Mouse (Mus musculus) limb, embryonic 14.5 days (tissue): ENCODE measurements around the gene Rasa2. TPM values are rescaled to one million over a fixed set of nuclear protein-coding genes. Genes with fewer than 3 reads are reported as not detected.

ENCODE experiments used
- ATAC-seq: fragments of 200-750 bp; cut with Nextera tagmentation; 2 replicates; pipeline ENCODE4 v1.8.0; 2017; ENCODE audit warnings: low read depth, moderate number of reproducible peaks, moderate TSS enrichment; ENCODE audit not compliant: low FRiP score
- DNase-seq: peaks from one replicate; pipeline ENCODE4 v3.0.0-alpha.2; 2015; ENCODE audit warnings: low spot score
- H3K27ac ChIP-seq: fragments of 300-500 bp; sonication (generic); replicated peaks from 2 replicates; pipeline ENCODE4 v1.5.1; 2014; ENCODE audit warnings: low read depth, mild to moderate bottlenecking, low read length, moderate library complexity, mixed read lengths
- H3K27me3 ChIP-seq: fragments of 300-500 bp; sonication (generic); 2 replicates; pipeline ENCODE4 v1.6.1; 2014; ENCODE audit warnings: low read length, mixed read lengths; ENCODE audit not compliant: control insufficient read depth, insufficient read depth
- H3K36me3 ChIP-seq: fragments of 300-500 bp; sonication (generic); 2 replicates; pipeline ENCODE4 v1.6.1; 2014; ENCODE audit warnings: mild to moderate bottlenecking, low read length, moderate library complexity, mixed read lengths; ENCODE audit not compliant: control insufficient read depth, insufficient read depth
- H3K4me1 ChIP-seq: fragments of 300-500 bp; sonication (generic); 2 replicates; pipeline ENCODE4 v1.6.1; 2014; ENCODE audit warnings: antibody characterized with exemption, low read length, mixed read lengths; ENCODE audit not compliant: control insufficient read depth, insufficient read depth
- H3K4me2 ChIP-seq: fragments of 300-500 bp; sonication (generic); replicated peaks from 2 replicates; pipeline ENCODE4 v1.6.1; 2014; ENCODE audit warnings: low read depth, mild to moderate bottlenecking, low read length, moderate library complexity; ENCODE audit not compliant: severe bottlenecking
- H3K4me3 ChIP-seq: fragments of 300-500 bp; sonication (generic); replicated peaks from 2 replicates; pipeline ENCODE4 v1.5.1; 2014; ENCODE audit warnings: low read length
- H3K9ac ChIP-seq: fragments of 300-500 bp; sonication (generic); 2 replicates; pipeline ENCODE4 v1.6.1; 2014; ENCODE audit warnings: mild to moderate bottlenecking, low read depth, low read length, moderate library complexity; ENCODE audit not compliant: severe bottlenecking
- H3K9me3 ChIP-seq: fragments of 300-500 bp; sonication (generic); 2 replicates; pipeline ENCODE4 v1.6.1; 2016; ENCODE audit warnings: low read length; ENCODE audit not compliant: control insufficient read depth
- POLR2A ChIP-seq: fragments of 200-500 bp; IDR thresholded peaks from 2 replicates; pipeline ENCODE4 v1.8.0; 2012; ENCODE audit warnings: inconsistent platforms, mild to moderate bottlenecking, moderate library complexity, borderline replicate concordance; ENCODE audit not compliant: insufficient read depth, insufficient read length; ENCODE audit errors: extremely low read depth
- WGBS: fragments of 180-500 bp; shearing (Covaris S2); extraction: QIAGEN DNeasy Blood & Tissue Kit; methylation state at CpG from one replicate; pipeline ENCODE4 v1.1.7; 2014; 5-methylcytosine and 5-hydroxymethylcytosine counted together
- polyA plus RNA-seq, 2 experiments: library from polyadenylated mRNA; depleted of rRNA in 1 of 2; stranded (reverse) in 1 of 2; unstranded in 1 of 2; fragments of >200 nt; fragmentation: Nextera tagmentation in 1 of 2; extraction: Ambion mirVana in 1 of 2; gene quantifications; 2 replicates each; pipeline versions ENCODE4 v1.2.1 to v1.2.3; 2012 to 2014

The Rasa2 gene
- polyA plus RNA-seq, 2 experiments = 10.9 to 20.6 TPM

- Histone ChIP-seq H3K4me3 (no peak overlapping the region), H3K4me2 (no peak overlapping the region), H3K27ac (no peak overlapping the region), H3K27me3 (no peaks in the 10 kb centered on the region), H3K9me3 (no peaks in the 10 kb centered on the region; the same call in 1 of the 2 replicates), H3K9ac (no peak overlapping the region), H3K4me1 (no peaks in the 10 kb centered on the region), H3K36me3 (no peaks in the 10 kb centered on the region)
- DNase-seq (no peak), ATAC-seq (no peak)
- 81% methylated on average over 7 of the region's 7 CpGs for WGBS
- TF ChIP-seq POLR2A = no peak
Observed at GRCm38 (mm10) chr9:96639451-96639850, 8.0 kb upstream of the Rasa2 start.

GRCm38 (mm10) chr9:96638508-96638907 is 7.1 kb upstream of the Rasa2 start:
- no peak for DNase-seq
- no peaks in the 10 kb centered on the region for H3K27me3 ChIP-seq

DNA sequence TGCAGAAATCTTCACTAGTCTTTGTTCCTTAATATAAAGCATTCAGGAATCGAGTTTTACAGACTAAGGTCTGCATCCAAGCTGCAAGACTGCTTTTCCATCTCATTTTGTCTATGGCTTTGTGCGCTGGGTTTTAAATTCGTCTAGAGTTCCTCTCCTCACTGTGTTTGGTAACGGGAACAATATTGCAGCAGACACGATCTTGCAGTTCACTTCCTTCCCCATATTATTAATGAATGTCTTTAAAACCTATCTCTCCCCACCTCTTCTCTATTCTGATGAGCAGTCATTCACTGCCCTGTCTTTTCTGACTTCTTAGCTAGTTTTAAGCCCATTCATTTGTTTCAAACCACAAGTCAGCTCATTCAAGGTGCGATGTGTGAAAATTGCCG is 5.7 kb upstream of the Rasa2 start:
- TF ChIP-seq POLR2A = no peak

More at GRCm38 (mm10) chr9:96638508-96638907, 7.1 kb upstream of the Rasa2 start:
- no peak for ATAC-seq
- no peaks in the 10 kb centered on the region for H3K4me1 ChIP-seq
- H3K4me2 ChIP-seq = no peak overlapping the region
- H3K4me3 ChIP-seq = no peak overlapping the region
- no peak overlapping the region for H3K27ac ChIP-seq
- 69% methylated on average over 7 of the region's 7 CpGs for WGBS
- no peak overlapping the region for H3K9ac ChIP-seq
- TF ChIP-seq POLR2A = no peak
- no peaks in the 10 kb centered on the region for H3K36me3 ChIP-seq
- no peaks in the 10 kb centered on the region; the same call in 1 of the 2 replicates for H3K9me3 ChIP-seq

GRCm38 (mm10) chr9:96636423-96637156 is 5.2 kb upstream of the Rasa2 start:
- H3K9ac ChIP-seq = no peak overlapping the region
- WGBS = 70% methylated on average over 9 of the region's 9 CpGs
- no peaks in the 10 kb centered on the region for H3K36me3 ChIP-seq
- ATAC-seq (no peak), DNase-seq (no peak)
- TF ChIP-seq POLR2A = no peak
- no peaks in the 10 kb centered on the region for H3K27me3 ChIP-seq
- no peak overlapping the region for H3K27ac ChIP-seq
- no peak overlapping the region for H3K4me3 ChIP-seq
- H3K9me3 ChIP-seq = no peaks in the 10 kb centered on the region
- H3K4me1 ChIP-seq = peaks cover 5% of the 10 kb centered on the region; the same call in 1 of the 2 replicates
- no peak overlapping the region for H3K4me2 ChIP-seq

More for the DNA sequence above, 5.7 kb upstream of the Rasa2 start:
- Histone ChIP-seq H3K27me3 (no peaks in the 10 kb centered on the region), H3K36me3 (no peaks in the 10 kb centered on the region), H3K4me1 (peaks cover 3% of the 10 kb centered on the region; the same call in 1 of the 2 replicates), H3K27ac (no peak overlapping the region), H3K9ac (no peak overlapping the region), H3K4me3 (no peak overlapping the region), H3K9me3 (no peaks in the 10 kb centered on the region), H3K4me2 (no peak overlapping the region)
- ATAC-seq (no peak), DNase-seq (no peak)
- 72% methylated on average over 7 of the region's 7 CpGs for WGBS

DNA sequence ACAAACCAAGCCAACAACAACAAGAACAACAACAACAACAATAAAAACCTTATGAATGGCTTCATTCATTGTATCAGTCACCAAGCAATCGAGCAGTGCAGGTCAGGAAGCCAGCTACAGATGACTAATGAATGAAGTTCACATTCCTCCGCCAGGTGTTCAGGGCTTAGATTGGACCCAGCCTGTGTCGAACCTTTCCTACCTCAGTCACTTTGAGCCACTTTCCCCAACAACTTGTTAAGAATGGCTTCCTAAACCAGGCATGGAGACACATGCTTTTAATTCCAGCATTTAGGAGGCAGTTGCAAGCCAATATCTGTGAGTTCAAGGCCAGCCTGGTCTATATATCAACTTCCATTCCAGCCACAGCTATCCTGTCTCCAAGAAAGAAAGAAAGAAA is 4.5 kb upstream of the Rasa2 start:
- no peaks in the 10 kb centered on the region for H3K36me3 ChIP-seq
- H3K27ac ChIP-seq = no peak overlapping the region
- DNase-seq = no peak
- ATAC-seq = no peak
- H3K4me2 ChIP-seq = no peak overlapping the region
- H3K4me3 ChIP-seq = no peak overlapping the region
- H3K9ac ChIP-seq = no peak overlapping the region
- WGBS = 52% methylated on average over 3 of the region's 3 CpGs
- no peak for TF ChIP-seq POLR2A
- H3K4me1 ChIP-seq = peaks cover 5% of the 10 kb centered on the region; the same call in 1 of the 2 replicates
- no peaks in the 10 kb centered on the region for H3K27me3 ChIP-seq
- H3K9me3 ChIP-seq = no peaks in the 10 kb centered on the region
